Mouse (Mus musculus) liver, adult (tissue): ENCODE data around the gene Habp4.

ENCODE experiments used
- GATA4 ChIP-seq: IDR thresholded peaks from 2 replicates; pipeline ENCODE4 v1.6.1; 2014; ENCODE audit warnings: mild to moderate bottlenecking, low read length; ENCODE audit not compliant: insufficient replicate concordance

Gene Habp4

DNA sequence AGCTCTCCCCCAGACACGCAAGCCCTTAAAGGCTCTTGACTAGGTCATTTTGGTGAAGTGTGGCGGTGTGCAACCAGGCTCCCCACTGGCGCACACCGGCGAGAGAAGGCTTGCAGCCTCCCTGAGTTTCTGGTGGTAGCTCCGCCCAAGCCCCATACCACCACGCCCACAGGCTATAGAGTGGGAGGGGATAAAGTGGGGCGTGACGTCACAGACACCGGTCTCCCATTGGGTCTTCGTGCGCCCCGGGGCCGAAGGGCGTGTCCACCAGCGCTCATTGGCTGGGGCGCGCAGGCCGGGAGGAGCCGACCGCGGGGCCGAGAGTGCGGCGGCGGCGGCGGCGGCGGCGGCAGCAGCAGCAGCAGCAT is at the start of gene Habp4:
Habp4 (plus strand) TSS at position 277 of the 368 bp plus-strand sequence.
- no peak for TF ChIP-seq GATA4

GRCm38 (mm10) chr13:64117442-64117841 is 44.2 kb upstream of the Habp4 start:
- TF ChIP-seq GATA4: no peak

- TF ChIP-seq GATA4: no peak
Observed at GRCm38 (mm10) chr13:64120760-64121159, 40.9 kb upstream of the Habp4 start.

DNA sequence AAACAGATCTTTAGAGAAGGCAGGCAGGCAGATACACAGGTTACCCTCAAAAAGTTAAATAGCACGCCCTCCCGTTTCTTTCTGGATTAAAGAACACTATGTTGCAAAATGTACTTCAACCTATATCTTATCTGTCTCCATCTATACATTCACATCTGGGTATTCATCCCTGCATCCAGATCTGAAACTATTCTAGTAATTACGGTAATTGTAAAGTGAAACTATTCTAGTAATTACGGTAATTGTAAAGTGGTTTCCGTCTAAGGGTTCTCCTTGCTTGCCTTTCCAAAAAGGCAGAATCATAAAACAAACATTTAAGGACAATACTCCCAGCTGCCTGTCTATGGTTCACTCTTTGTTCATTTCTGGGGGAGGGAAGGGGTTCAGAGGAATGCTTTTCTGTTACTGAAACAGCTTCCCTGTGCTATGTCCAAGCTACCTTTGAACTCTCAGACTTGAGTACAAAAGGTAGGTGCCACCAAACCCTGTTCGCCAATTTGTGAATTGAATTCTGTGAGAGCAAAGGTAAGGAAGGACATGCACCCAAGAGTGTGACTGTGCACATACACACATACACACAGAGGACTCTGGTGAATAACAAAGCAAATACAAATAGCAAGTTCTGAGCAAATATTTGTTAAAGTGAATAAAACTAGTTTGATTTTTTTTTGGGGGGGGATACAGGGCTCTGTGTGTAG is 38.0 kb upstream of the Habp4 start:
- no peak for TF ChIP-seq GATA4

DNA sequence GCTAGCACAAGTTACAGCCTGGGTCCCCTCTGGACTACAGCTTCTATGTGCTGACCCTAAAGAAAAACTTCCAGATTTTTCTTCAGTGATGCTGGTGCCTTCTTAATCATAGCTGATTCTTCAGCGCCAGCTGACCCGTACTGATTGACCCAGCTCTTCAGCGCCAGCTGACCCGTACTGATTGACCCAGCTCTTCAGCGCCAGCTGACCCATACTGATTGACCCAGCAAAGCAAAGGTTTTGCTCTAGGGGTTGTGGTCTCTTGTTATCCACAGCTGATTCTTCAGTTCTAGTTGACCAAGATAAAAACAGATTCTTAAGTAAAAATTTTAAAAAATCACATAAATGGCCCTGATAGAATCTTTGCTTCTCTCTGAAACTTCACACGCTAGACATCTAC is 36.7 kb upstream of the Habp4 start:
- no peak for TF ChIP-seq GATA4

DNA sequence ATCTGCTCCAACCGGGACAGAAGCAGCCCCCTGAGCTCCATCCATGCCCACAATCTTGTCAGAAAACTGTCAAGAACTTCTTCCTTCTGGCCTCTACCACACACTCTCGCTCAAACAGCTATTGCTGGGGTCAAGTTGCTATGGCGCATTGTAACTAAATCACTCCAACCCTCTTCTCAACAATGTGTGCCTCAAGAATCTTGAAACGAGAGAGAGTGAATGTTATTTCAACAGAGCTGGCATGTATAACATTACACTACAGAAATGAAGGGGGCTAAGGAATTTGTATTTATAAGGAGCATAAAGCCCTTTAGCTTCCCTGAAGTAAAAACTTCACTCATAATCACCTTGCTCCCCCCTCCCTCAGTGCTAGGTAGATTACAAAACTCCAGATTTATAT is 35.3 kb upstream of the Habp4 start:
- no peak for TF ChIP-seq GATA4

DNA sequence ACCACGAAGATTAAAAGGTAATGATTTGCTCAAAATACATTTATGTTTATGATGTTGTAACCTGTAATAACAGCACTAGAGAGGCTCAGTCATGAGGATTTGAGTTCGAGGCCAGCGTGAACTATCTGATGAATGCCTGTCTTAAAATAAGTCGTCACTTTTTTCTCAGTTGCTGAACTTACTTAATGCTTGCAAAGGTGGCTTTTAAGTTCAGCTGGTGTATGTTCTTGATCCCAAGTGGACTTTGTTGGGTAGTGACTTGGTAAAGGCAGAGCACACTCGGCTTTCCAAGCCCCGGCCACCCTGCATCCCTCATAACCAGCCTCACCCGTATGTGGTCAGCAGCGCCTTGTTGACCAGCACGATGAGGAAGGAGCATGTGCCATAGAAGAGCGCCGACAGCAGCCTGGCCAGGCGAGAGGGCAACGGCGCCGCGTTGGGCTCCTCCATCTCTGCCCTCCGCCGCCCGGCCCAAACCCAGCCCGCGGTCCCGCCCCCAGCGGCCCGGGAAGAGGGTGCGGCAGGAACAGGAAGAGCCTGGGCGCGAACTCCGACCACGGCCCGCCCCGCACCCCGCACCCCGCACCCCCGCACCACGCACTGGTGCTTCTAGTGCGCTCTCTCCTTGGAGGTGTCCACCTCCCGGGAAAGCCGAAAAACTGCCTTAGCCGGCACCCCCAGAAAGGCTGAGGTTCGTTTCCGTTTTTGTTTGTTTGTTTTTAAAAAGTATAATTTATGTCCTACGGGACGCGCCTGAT is 32.6 kb upstream of the Habp4 start, which contains the start of gene Slc35d2:
Slc35d2 (minus strand) TSS at position 511 of the 758 bp plus-strand sequence.
- TF ChIP-seq GATA4: no peak

DNA sequence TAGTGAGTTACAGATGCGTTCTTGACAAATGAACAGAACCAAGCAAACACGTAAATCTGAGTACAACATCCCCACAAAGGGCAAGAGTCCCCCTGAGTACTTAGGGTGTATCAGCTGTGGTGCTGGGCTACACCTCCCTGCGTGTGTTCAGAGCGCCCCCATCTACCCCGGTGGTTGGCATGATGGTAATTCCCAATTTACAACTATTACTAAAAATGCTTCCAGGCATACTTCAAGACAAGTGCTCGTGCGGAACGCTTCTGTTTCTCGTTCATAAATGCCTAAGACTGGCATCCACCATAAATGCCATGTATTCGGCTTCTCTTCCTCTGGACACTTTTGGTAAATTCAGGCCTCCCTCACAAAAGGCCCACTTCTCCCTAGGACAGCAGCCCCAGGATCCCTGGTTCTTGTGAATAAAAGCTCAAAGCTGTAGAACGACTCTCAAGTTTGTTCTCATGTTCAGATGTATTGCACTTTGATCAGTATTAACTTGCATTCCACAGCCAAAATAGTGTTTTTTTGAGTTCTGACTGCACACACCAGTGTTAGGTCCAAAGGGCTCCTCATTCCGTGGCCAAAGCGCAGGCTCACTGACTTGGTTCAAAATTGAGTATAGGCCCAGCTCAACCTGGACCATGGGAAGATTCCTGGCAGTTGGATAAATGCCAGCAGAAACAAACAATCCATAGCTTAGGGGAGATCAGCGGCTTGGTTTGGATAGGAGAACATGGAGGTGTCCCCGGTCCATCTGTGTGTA is 31.8 kb upstream of the Habp4 start:
- TF ChIP-seq GATA4: no peak

DNA sequence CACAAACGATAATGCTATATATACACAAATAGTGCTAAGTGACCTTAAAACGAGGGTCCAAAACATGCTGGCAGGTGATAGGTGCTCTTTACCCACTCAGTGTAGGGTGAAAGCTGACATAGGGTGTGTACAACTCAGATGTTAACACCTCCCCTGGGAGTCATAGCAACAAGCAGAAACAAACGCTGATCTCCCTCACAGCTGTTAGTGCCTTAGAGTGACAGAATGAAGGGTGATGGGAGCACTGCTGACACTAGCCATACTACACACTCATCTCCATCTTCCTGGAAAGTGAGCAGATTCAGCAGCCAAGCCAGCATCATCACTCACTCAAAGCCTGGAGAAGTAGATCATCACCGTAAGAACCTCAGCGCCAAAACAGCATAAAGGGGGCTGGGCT is 11.5 kb upstream of the Habp4 start:
- TF ChIP-seq GATA4: no peak

GRCm38 (mm10) chr13:64152241-64152669 is 9.4 kb upstream of the Habp4 start:
- TF ChIP-seq GATA4: peak; percentile 16; the same call in 1 of the 2 replicates

DNA sequence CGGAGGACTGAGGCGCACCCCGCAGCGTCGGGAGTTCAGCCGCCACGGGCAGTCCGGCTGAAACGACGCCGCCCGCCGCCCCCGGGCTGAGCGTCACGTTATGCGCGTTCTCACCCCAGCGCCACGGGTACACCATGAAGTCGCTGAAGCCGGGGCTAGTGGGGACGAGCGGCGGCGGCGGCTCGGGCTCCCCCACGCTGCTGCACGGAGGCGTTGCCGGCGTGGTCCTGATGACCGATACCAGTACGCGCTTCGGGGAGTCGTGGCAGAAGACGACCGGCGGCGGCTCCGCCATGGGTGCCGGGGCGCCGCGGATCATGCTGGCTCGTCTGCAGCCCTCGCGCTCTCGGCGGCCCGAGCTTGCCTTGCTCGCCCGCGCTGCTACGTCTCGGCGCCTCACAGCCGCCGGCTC is 8.9 kb upstream of the Habp4 start:
- no peak for TF ChIP-seq GATA4

GRCm38 (mm10) chr13:64153083-64153682 is 8.4 kb upstream of the Habp4 start, which contains the start of gene Zfp367:
TSS of gene Zfp367 (minus strand) at chr13:64153202.
- TF ChIP-seq GATA4: no peak

- TF ChIP-seq GATA4: no peak
Observed at GRCm38 (mm10) chr13:64153751-64154267, 7.8 kb upstream of the Habp4 start.

DNA sequence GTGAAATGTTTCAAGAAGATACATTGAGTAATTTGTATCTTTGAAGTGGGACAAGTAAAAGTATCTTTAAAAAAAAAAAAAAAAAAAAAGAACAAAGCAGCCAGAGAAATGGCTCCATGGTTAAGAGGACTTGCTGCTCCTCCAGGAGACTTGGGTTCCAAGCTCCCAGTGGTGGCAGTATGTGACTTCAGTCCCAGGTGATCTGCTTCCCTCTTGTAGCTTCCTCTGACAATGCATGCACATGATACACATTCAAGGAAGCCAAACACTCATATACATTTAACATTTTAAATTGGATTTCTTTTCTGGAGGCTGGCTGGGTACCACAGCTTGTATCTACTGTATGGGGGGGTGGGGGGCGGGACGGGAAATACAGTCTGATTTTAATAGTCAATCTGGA is 7.0 kb upstream of the Habp4 start:
- no peak for TF ChIP-seq GATA4

- TF ChIP-seq GATA4: no peak
Observed at GRCm38 (mm10) chr13:64155171-64155571, 6.5 kb upstream of the Habp4 start.
